Mouse (Mus musculus) myocyte (in vitro differentiated cells): Measurements from ENCODE around the gene Ccdc57. TPM values are rescaled to one million over a fixed set of nuclear protein-coding genes. Genes with fewer than 3 reads are reported as not detected.
"Not testable (repeated sequence)": the region's sequence is repeated elsewhere in the genome, so short reads cannot be mapped to it uniquely, and the experiment has no call there.

ENCODE experiments used
- H3K27me3 ChIP-seq: one replicate; pipeline ENCODE4 v1.6.1; 2011; ENCODE audit not compliant: control insufficient read depth, insufficient read depth, insufficient read length
- H3K36me3 ChIP-seq: one replicate; pipeline ENCODE4 v1.6.1; 2011; ENCODE audit not compliant: control insufficient read depth, insufficient read depth
- H3K4me2 ChIP-seq: one replicate; pipeline ENCODE4 v1.6.1; 2011; ENCODE audit warnings: low read depth, control low read depth
- H3K4me3 ChIP-seq: one replicate; pipeline ENCODE4 v1.5.1; 2011; ENCODE audit warnings: mild to moderate bottlenecking, control low read depth, moderate library complexity
- H3K79me2 ChIP-seq: one replicate; pipeline ENCODE4 v1.6.1; 2011; ENCODE audit not compliant: control insufficient read depth, insufficient read depth
- H3ac ChIP-seq: one replicate; pipeline ENCODE4 v1.6.1; 2011; ENCODE audit not compliant: control insufficient read depth, insufficient read length
- E2F4 ChIP-seq: IDR thresholded peaks from one replicate; pipeline ENCODE4 v1.6.1; 2011; ENCODE audit warnings: mild to moderate bottlenecking, control low read depth, moderate library complexity; ENCODE audit not compliant: insufficient read depth
- MAX ChIP-seq: IDR thresholded peaks from one replicate; pipeline ENCODE4 v1.6.1; 2011; ENCODE audit warnings: low read depth, mild to moderate bottlenecking, control low read depth
- MYOD1 ChIP-seq, 3 experiments: IDR thresholded peaks; one replicate each; pipeline ENCODE4 v1.6.1; 2011; ENCODE audit warnings: control low read depth in 2 of 3, low read depth in 2 of 3, mild to moderate bottlenecking in 2 of 3, moderate library complexity in 1 of 3; ENCODE audit not compliant: insufficient read length in 2 of 3, control insufficient read depth in 1 of 3
- MYOG ChIP-seq, 3 experiments: IDR thresholded peaks; one replicate each; pipeline ENCODE4 v1.6.1; 2011; ENCODE audit warnings: control low read depth in 2 of 3, low read depth in 2 of 3, mild to moderate bottlenecking in 2 of 3; ENCODE audit not compliant: insufficient read length in 2 of 3, control insufficient read depth in 1 of 3, insufficient read depth in 1 of 3
- POLR2A ChIP-seq: IDR thresholded peaks from one replicate; pipeline ENCODE4 v1.6.1; 2011; ENCODE audit warnings: low read depth, mild to moderate bottlenecking, control low read depth, moderate library complexity; ENCODE audit not compliant: insufficient read length
- POLR2AphosphoS2 ChIP-seq: IDR thresholded peaks from one replicate; pipeline ENCODE4 v1.6.1; 2011; ENCODE audit warnings: low read depth, control low read depth; ENCODE audit not compliant: insufficient read length
- REST ChIP-seq: IDR thresholded peaks from one replicate; pipeline ENCODE4 v1.6.1; 2011; ENCODE audit warnings: mild to moderate bottlenecking, control low read depth, moderate library complexity; ENCODE audit not compliant: insufficient read depth, insufficient read length
- SRF ChIP-seq: IDR thresholded peaks from one replicate; pipeline ENCODE4 v1.6.1; 2011; ENCODE audit warnings: low read depth; ENCODE audit not compliant: control insufficient read depth, insufficient read length
- TCF3 ChIP-seq: IDR thresholded peaks from one replicate; pipeline ENCODE4 v1.6.1; 2011; ENCODE audit warnings: low read depth, control low read depth; ENCODE audit not compliant: insufficient read length
- USF1 ChIP-seq: IDR thresholded peaks from one replicate; pipeline ENCODE4 v1.6.1; 2011; ENCODE audit warnings: low read depth, mild to moderate bottlenecking, control low read depth, moderate library complexity
- polyA plus RNA-seq: library from polyadenylated mRNA; unstranded; fragments of >200 nt; fragmentation: generic; extraction: Trizol; gene quantifications from one replicate; pipeline ENCODE4 v1.2.1, GENCODE M21; 2012; ENCODE audit warnings: missing spikeins

Ccdc57 gene
- polyA plus RNA-seq, 1 experiment = 1.8 TPM

DNA sequence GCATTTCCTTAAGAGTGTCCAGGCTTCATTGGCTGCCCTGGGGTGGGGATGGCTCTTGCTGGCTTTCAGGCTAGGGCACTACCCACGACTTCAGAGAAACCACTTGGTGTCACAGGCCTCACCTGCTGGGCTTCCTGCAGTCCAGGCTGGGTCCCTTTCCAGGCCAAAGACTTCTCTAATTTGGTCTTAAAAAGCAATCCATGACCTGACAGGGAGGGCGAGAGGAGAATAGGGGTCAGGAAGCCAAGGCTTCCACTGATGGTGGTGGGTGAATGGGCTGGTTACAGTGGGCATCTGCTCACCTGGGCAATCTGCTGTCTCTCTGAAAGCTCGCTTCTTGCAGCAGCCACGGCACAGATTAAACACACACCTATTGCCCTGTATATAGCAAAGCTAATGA lies 143.3 kb downstream of the Ccdc57 start:
- Histone ChIP-seq H3K79me2 (peaks cover 16% of the 10 kb centered on the region), H3K4me3 (no peak overlapping the region), H3ac (no peak overlapping the region), H3K27me3 (no peaks in the 10 kb centered on the region), H3K36me3 (peaks cover 26% of the 10 kb centered on the region), H3K4me2 (no peak overlapping the region)
- TF ChIP-seq TCF3 = no peak
- TF ChIP-seq SRF = no peak
- no peak for TF ChIP-seq MAX
- TF ChIP-seq E2F4 = no peak
- no peak for TF ChIP-seq MYOD1 (IDR thresholded peaks at IDR 0.05; ENCODE audit: control insufficient read depth in 1 of 3, insufficient read length in 2 of 3, low read depth in 2 of 3)
- TF ChIP-seq USF1 = no peak
- no peak for TF ChIP-seq MYOG (IDR thresholded peaks at IDR 0.05; ENCODE audit: control insufficient read depth in 1 of 3, insufficient read depth in 1 of 3, insufficient read length in 2 of 3, low read depth in 2 of 3)
- TF ChIP-seq POLR2AphosphoS2 = no peak

DNA sequence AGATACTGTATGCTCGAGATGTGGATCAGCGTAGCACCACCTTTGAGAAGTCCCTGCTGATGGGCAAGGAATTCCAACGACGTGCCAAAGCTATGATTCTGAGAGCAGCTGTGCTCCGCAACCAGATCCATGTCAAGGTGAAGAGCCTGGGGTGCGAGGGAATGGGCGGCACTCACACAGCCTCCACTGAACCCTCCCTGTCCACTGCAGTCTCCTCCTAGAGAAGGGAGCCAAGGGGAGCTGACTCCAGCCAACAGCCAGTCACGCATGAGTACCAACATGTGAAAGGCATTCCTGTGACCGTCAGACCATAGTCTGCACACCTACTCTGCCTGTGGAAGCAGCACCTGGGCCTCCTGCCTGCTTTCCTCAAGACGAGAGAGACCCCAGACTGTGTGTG lies 144.2 kb downstream of the Ccdc57 start:
- H3K4me2 ChIP-seq, H3ac ChIP-seq, H3K4me3 ChIP-seq, H3K27me3 ChIP-seq: not testable (repeated sequence)
- H3K36me3 ChIP-seq = peaks cover 26% of the 10 kb centered on the region
- peaks cover 17% of the 10 kb centered on the region for H3K79me2 ChIP-seq

DNA sequence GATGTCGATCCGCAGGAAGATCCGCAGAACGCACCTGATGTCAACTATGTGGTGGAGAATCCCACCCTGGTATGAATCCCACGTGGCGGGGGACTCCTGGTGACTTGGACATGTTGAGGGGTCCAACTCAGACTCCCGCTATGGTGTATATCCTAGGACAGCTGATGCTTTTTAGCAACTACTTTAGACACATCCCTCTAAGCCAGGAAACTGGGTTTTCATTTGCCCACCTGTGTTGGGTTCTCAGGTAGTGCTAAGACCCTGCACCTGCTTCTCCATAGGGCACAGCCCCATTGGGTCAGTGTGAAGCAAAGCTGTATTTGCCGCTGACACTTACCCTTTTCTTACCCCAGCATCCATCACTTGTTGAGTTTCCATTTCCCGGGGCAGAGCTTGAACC lies 147.5 kb downstream of the Ccdc57 start:
- no peak for TF ChIP-seq MAX
- no peak for TF ChIP-seq USF1
- no peak for TF ChIP-seq POLR2AphosphoS2
- no peak for TF ChIP-seq TCF3
- no peak for TF ChIP-seq REST
- TF ChIP-seq E2F4 = no peak
- no peak for TF ChIP-seq MYOD1 (IDR thresholded peaks at IDR 0.05; ENCODE audit: control insufficient read depth in 1 of 3, insufficient read length in 2 of 3, low read depth in 2 of 3)
- peaks cover 17% of the 10 kb centered on the region for H3K36me3 ChIP-seq
- H3K4me3 ChIP-seq = peak overlapping the region; percentile 39
- H3K27me3 ChIP-seq = no peaks in the 10 kb centered on the region
- H3ac ChIP-seq = peak overlapping the region; percentile 76
- H3K4me2 ChIP-seq = peak overlapping the region; percentile 93
- H3K79me2 ChIP-seq = peaks cover 17% of the 10 kb centered on the region

DNA sequence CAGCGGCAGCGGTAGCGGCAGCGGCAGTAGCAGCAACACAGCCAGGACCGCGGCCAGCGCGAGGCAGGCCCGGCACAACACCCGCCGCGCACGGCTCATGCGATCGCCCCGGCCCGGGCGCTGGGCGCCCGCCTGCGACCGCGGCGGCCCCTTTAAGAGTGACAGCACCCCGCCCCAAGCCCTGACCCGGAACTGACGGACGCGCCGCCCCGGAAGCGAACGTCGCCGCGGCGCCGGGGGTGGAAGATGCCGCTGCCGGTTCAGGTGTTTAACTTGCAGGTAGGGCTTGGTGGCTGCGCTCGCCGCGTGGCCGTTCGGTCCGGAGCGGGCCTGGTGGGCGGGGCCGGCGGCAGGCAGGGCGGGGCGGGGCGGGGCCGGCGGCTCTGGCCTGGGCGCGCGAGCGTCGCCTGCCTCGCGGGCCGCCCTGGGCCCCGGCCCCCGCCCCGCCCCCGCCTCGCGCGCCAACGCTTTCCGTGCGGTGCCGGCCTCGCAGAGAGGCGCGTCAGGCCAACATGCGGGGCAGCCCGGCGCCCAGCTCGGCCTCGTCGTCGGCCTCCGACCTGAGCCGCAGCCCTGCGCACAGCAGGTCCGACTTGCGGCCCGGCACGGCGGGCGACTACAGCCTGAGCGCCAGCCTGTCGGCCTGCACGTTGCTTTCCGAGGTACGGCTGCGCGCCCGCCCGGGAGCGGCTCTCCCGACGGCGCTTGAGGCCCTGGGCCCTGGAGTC lies 148.4 kb downstream of the Ccdc57 start, which contains the start of the genes Rfng and Gps1:
TSS of gene Rfng (minus strand) at position 144 of the 728 bp plus-strand sequence.
TSS of gene Gps1 (plus strand) at position 209 of the 728 bp plus-strand sequence.
- TF ChIP-seq MAX (no peak), POLR2A (peak; percentile 70), REST (no peak), POLR2AphosphoS2 (peak; percentile 2), TCF3 (no peak)
- peak within 1 kb of the TSS; percentile 93 for H3K4me2 ChIP-seq

DNA sequence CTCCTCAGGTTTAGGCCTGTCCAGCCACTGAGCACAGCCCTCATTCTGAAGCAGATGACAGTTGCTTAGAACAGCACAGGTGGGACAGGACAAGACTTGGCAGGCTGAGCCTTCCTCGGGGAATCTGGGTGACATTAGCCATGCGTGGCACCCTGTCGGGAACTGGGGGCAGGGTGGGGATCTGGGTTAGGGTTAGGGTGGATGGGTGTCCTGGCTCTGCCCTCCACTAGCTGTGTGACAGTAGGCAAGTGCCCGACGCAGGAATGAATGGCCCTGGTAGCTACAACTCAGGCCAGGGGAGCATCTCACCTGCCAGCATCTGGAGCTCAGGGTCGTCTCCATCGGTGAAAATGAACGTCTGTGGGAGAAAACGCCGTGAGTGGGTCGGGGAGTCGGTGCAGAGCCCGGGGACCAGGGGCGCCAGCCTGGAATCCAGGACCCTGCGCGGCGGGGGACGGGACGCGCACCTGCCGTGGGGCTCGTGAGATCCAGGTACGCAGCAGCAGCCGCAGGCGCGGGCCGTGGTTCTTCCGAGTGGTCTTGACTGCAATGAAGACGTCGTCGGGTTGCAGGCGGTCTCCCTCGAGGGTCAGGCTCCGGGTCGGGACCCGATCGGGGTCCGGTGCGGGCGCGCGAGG lies 149.1 kb downstream of the Ccdc57 start:
- peak overlapping the region; percentile 91 for H3K4me2 ChIP-seq
- H3K27me3 ChIP-seq = no peaks in the 10 kb centered on the region
- peaks cover 11% of the 10 kb centered on the region for H3K36me3 ChIP-seq
- H3K4me3 ChIP-seq = peak overlapping the region; percentile 39
- H3K79me2 ChIP-seq = peaks cover 17% of the 10 kb centered on the region
- peak overlapping the region; percentile 76 for H3ac ChIP-seq
- TF ChIP-seq MYOG (IDR thresholded peaks at IDR 0.05; ENCODE audit: control insufficient read depth in 1 of 3, insufficient read depth in 1 of 3, insufficient read length in 2 of 3, low read depth in 2 of 3) (peak in 1 of 3 experiments; percentile 13), POLR2A (no peak)

More for the DNA sequence above, 148.4 kb downstream of the Ccdc57 start, which contains the start of the genes Rfng and Gps1:
- Histone ChIP-seq H3ac (peak within 1 kb of the TSS; percentile 76), H3K4me3 (peak within 1 kb of the TSS; percentile 39), H3K27me3 (no peaks in the 10 kb centered on the region), H3K36me3 (peaks cover 13% of the 10 kb centered on the region), H3K79me2 (peaks cover 17% of the 10 kb centered on the region)

DNA sequence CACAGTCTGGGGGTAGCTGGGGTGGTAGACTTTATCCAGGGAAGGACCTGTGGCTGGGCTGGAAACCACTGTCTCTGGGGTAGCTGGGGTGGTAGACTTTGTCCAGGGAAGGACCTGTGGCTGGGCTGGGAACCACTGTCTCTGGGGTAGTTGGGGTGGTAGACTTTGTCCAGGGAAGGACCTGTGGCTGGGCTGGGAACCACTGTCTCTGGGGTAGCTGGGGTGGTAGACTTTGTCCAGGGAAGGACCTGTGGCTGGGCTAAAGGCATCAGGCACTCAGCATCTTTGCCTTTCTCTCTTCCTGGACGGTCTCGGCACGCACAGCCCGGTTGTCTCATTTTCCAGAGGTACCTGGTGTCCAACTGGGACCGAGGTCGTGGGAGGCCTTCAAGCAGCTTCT lies 151.3 kb downstream of the Ccdc57 start:
- H3K4me2 ChIP-seq, H3ac ChIP-seq, H3K27me3 ChIP-seq, H3K36me3 ChIP-seq, H3K4me3 ChIP-seq: not testable (repeated sequence)
- H3K79me2 ChIP-seq = peaks cover 17% of the 10 kb centered on the region
